Mouse (Mus musculus) MEL (cell line): ENCODE measurements around the gene Cd101. TPM values are rescaled to one million over a fixed set of nuclear protein-coding genes. Genes with fewer than 3 reads are reported as not detected.

Experiments
- DNase-seq: peaks from one replicate; pipeline ENCODE4 v3.0.0; 2011; ENCODE audit warnings: low read depth, low spot score
- H3K27ac ChIP-seq: 2 replicates; pipeline ENCODE4 v1.5.1; 2012; ENCODE audit warnings: low read depth, mild to moderate bottlenecking, control low read depth, low read length, moderate library complexity; ENCODE audit not compliant: control insufficient read depth
- H3K27me3 ChIP-seq, 2 experiments: fragments of 150-350 bp in 1 of 2; sonication (generic) in 1 of 2; 2 replicates each; pipeline ENCODE4 v1.6.1; 2012; ENCODE audit warnings: low read length in 2 of 2, mild to moderate bottlenecking in 2 of 2, improper control_type of control experiment in 1 of 2, moderate library complexity in 1 of 2; ENCODE audit not compliant: insufficient read depth in 2 of 2, control insufficient read depth in 1 of 2
- H3K36me3 ChIP-seq, 2 experiments: 2 replicates each; pipeline ENCODE4 v1.6.1; 2012 to 2014; ENCODE audit warnings: low read length in 2 of 2, improper control_type of control experiment in 1 of 2, inconsistent platforms in 1 of 2, mild to moderate bottlenecking in 1 of 2; ENCODE audit not compliant: insufficient read depth in 2 of 2, control insufficient read depth in 1 of 2
- H3K4me1 ChIP-seq, 2 experiments: fragments of 150-350 bp in 1 of 2; sonication (generic) in 1 of 2; 2 replicates each; pipeline ENCODE4 v1.6.1; 2012; ENCODE audit warnings: low read length in 2 of 2, improper control_type of control experiment in 1 of 2, mild to moderate bottlenecking in 1 of 2; ENCODE audit not compliant: insufficient read depth in 2 of 2, control insufficient read depth in 1 of 2
- H3K4me3 ChIP-seq, 2 experiments: fragments of 150-350 bp in 1 of 2; sonication (generic) in 1 of 2; 2 replicates each; pipeline ENCODE4 v1.5.1; 2012; ENCODE audit warnings: low read depth in 2 of 2, low read length in 2 of 2, mild to moderate bottlenecking in 2 of 2, moderate library complexity in 2 of 2, control low read depth in 1 of 2, improper control_type of control experiment in 1 of 2; ENCODE audit not compliant: control insufficient read depth in 1 of 2, insufficient read depth in 1 of 2
- H3K79me2 ChIP-seq: 2 replicates; pipeline ENCODE4 v1.6.1; 2012; ENCODE audit warnings: mild to moderate bottlenecking, low read length, moderate library complexity; ENCODE audit not compliant: control insufficient read depth, poor library complexity, insufficient read depth
- H3K9ac ChIP-seq: 2 replicates; pipeline ENCODE4 v1.6.1; 2012; ENCODE audit warnings: low read depth, mild to moderate bottlenecking, control low read depth, low read length, moderate library complexity; ENCODE audit not compliant: control insufficient read depth, poor library complexity, severe bottlenecking
- H3K9me3 ChIP-seq: fragments of 150-350 bp; sonication (generic); replicated peaks from 2 replicates; pipeline ENCODE4 v1.6.1; 2012; ENCODE audit warnings: mild to moderate bottlenecking, low read length, improper control_type of control experiment, moderate library complexity; ENCODE audit not compliant: insufficient read depth
- BHLHE40 ChIP-seq: IDR thresholded peaks from 2 replicates; pipeline ENCODE4 v1.6.1; 2012; ENCODE audit warnings: low read depth, mild to moderate bottlenecking, inconsistent platforms, low read length, improper control_type of control experiment, borderline replicate concordance
- CHD1 ChIP-seq: IDR thresholded peaks from 2 replicates; pipeline ENCODE4 v1.6.1; 2012; ENCODE audit warnings: low read depth, mild to moderate bottlenecking, inconsistent platforms, low read length, improper control_type of control experiment
- CHD2 ChIP-seq: IDR thresholded peaks from 2 replicates; pipeline ENCODE4 v1.6.1; 2011; ENCODE audit warnings: low read length, improper control_type of control experiment
- E2F4 ChIP-seq: IDR thresholded peaks from 2 replicates; pipeline ENCODE4 v1.6.1; 2011; ENCODE audit warnings: low read depth, low read length, improper control_type of control experiment, borderline replicate concordance
- ELF1 ChIP-seq: IDR thresholded peaks from 2 replicates; pipeline ENCODE4 v1.6.1; 2014; ENCODE audit warnings: low read depth, mild to moderate bottlenecking, inconsistent platforms, low read length, improper control_type of control experiment, moderate library complexity
- ETS1 ChIP-seq: IDR thresholded peaks from 2 replicates; pipeline ENCODE4 v1.6.1; 2012; ENCODE audit warnings: low read depth, mild to moderate bottlenecking, inconsistent platforms, low read length, improper control_type of control experiment, moderate library complexity
- KAT2A ChIP-seq: conservative IDR thresholded peaks from 2 replicates; pipeline ENCODE4 v1.6.1; 2012; ENCODE audit warnings: low read depth, low read length, improper control_type of control experiment, inconsistent platforms
- MAFK ChIP-seq: IDR thresholded peaks from 2 replicates; pipeline ENCODE4 v1.6.1; 2011; ENCODE audit warnings: low read depth, mild to moderate bottlenecking, low read length, improper control_type of control experiment, borderline replicate concordance
- MAZ ChIP-seq: IDR thresholded peaks from 2 replicates; pipeline ENCODE4 v1.6.1; 2012; ENCODE audit warnings: low read depth, mild to moderate bottlenecking, inconsistent platforms, low read length, improper control_type of control experiment
- MEF2A ChIP-seq: IDR thresholded peaks from 2 replicates; pipeline ENCODE4 v1.6.1; 2014; ENCODE audit warnings: low read depth, mild to moderate bottlenecking, inconsistent platforms, low read length, improper control_type of control experiment; ENCODE audit not compliant: poor library complexity, insufficient replicate concordance, severe bottlenecking; ENCODE audit errors: extremely low read depth
- MYB ChIP-seq: IDR thresholded peaks from 2 replicates; pipeline ENCODE4 v1.6.1; 2011; ENCODE audit warnings: mild to moderate bottlenecking, low read depth, low read length, improper control_type of control experiment
- NELFE ChIP-seq: IDR thresholded peaks from 2 replicates; pipeline ENCODE4 v1.6.1; 2011; ENCODE audit warnings: low read depth, low read length, improper control_type of control experiment
- POLR2A ChIP-seq, 2 experiments: IDR thresholded peaks; 2 replicates each; pipeline ENCODE4 v1.6.1; 2011 to 2012; ENCODE audit warnings: low read length in 2 of 2, mild to moderate bottlenecking in 2 of 2, control low read depth in 1 of 2, improper control_type of control experiment in 1 of 2, low read depth in 1 of 2, moderate library complexity in 1 of 2; ENCODE audit not compliant: control insufficient read depth in 1 of 2, insufficient read depth in 1 of 2, poor library complexity in 1 of 2
- POLR2AphosphoS2 ChIP-seq: IDR thresholded peaks from 2 replicates; pipeline ENCODE4 v1.6.1; 2011; ENCODE audit warnings: low read length, improper control_type of control experiment
- RAD21 ChIP-seq: IDR thresholded peaks from 2 replicates; pipeline ENCODE4 v1.6.1; 2011; ENCODE audit warnings: mild to moderate bottlenecking, low read depth, low read length, improper control_type of control experiment
- RCOR1 ChIP-seq: IDR thresholded peaks from 2 replicates; pipeline ENCODE4 v1.6.1; 2012; ENCODE audit warnings: low read depth, mild to moderate bottlenecking, inconsistent platforms, low read length, improper control_type of control experiment
- SIN3A ChIP-seq: IDR thresholded peaks from 2 replicates; pipeline ENCODE4 v1.6.1; 2012; ENCODE audit warnings: low read length, improper control_type of control experiment, inconsistent platforms
- SMC3 ChIP-seq: IDR thresholded peaks from 2 replicates; pipeline ENCODE4 v1.6.1; 2011; ENCODE audit warnings: low read depth, low read length, improper control_type of control experiment
- UBTF ChIP-seq: IDR thresholded peaks from 2 replicates; pipeline ENCODE4 v1.6.1; 2012; ENCODE audit warnings: low read depth, mild to moderate bottlenecking, inconsistent platforms, low read length, improper control_type of control experiment, moderate library complexity, borderline replicate concordance; ENCODE audit not compliant: insufficient read depth
- USF1 ChIP-seq: IDR thresholded peaks from 2 replicates; pipeline ENCODE4 v1.6.1; 2014; ENCODE audit warnings: low read depth, mild to moderate bottlenecking, inconsistent platforms, low read length, improper control_type of control experiment, moderate library complexity
- USF2 ChIP-seq, 2 experiments: IDR thresholded peaks; 2 replicates each; pipeline ENCODE4 v1.6.1; 2011 to 2012; ENCODE audit warnings: improper control_type of control experiment in 2 of 2, low read length in 2 of 2, borderline replicate concordance in 1 of 2, inconsistent platforms in 1 of 2, low read depth in 1 of 2, mild to moderate bottlenecking in 1 of 2; ENCODE audit not compliant: insufficient read depth in 1 of 2
- ZC3H11A ChIP-seq: IDR thresholded peaks from 2 replicates; pipeline ENCODE4 v1.6.1; 2012; ENCODE audit warnings: low read depth, mild to moderate bottlenecking, inconsistent platforms, low read length, improper control_type of control experiment
- ZKSCAN1 ChIP-seq: IDR thresholded peaks from 2 replicates; pipeline ENCODE4 v1.6.1; 2012; ENCODE audit warnings: low read depth, mild to moderate bottlenecking, inconsistent platforms, low read length, improper control_type of control experiment, moderate library complexity
- ZMIZ1 ChIP-seq: IDR thresholded peaks from 2 replicates; pipeline ENCODE4 v1.6.1; 2012; ENCODE audit warnings: low read depth, mild to moderate bottlenecking, inconsistent platforms, low read length, improper control_type of control experiment, moderate library complexity
- polyA plus RNA-seq, 2 experiments: library from polyadenylated mRNA; stranded (reverse) in 1 of 2; unstranded in 1 of 2; fragments of >175 nt in 1 of 2; fragments of >200 nt in 1 of 2; gene quantifications; 2 replicates each; pipeline versions ENCODE4 v1.2.1 to v1.2.4; 2012; ENCODE audit warnings: low replicate concordance in 2 of 2, low read depth in 1 of 2; ENCODE audit not compliant: insufficient read length in 2 of 2, insufficient read depth in 1 of 2, missing spikeins in 1 of 2
- total RNA-seq: library from RNA; depleted of rRNA; stranded (reverse); fragments of 300-350 nt; gene quantifications from 2 replicates; pipeline ENCODE4 v1.2.3, GENCODE M21; 2012

Cd101 gene
- total and polyA plus RNA-seq, 3 experiments: not detected

DNA sequence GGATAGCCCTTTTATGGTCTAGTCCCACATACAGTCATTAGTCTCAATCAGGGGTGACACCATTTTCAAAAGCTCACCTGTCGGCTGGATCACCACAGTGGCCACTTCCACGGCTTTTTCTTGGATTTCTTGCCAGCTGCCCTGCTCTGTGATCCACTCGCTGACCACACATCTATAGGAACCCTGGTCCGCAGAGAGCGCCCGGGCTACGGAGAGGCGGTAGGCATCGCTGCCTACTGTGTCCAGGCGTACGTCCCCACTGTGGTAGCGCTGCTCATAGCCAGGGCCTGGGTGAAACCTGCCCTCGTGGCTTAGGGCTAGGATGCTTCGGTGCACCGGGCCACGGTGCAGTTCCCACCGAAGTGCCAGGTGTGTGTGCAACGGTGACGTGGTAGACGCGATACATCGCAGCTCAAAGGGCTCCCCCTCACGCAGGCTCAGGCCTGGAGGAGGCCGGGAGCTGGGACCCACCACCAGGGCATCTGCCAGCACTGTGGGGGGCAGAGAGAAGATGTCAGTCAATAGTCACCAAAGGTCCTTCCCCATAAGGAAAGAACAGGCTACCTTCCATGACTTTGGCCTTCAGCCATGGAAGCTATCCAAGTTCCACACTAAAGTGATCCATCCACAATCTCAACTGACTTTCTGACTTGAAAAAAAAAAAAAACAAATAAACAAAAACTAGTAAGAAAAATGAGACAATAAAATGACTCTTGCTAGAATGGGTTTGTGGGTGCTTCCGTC is 47.8 kb upstream of the Cd101 start:
- no peak for DNase-seq
- no peak for TF ChIP-seq MAFK
- TF ChIP-seq ZC3H11A: no peak
- no peak for TF ChIP-seq SMC3
- TF ChIP-seq E2F4: no peak
- TF ChIP-seq ZMIZ1: no peak
- no peak for TF ChIP-seq ETS1
- TF ChIP-seq KAT2A: no peak
- no peak for TF ChIP-seq USF1
- TF ChIP-seq POLR2A (IDR thresholded peaks at IDR 0.05; ENCODE audit: control insufficient read depth in 1 of 2, insufficient read depth in 1 of 2, low read depth in 1 of 2, low read length in 2 of 2, poor library complexity in 1 of 2): no peak
- TF ChIP-seq CHD2: no peak
- no peak for TF ChIP-seq MAZ
- no peak for TF ChIP-seq MEF2A
- H3K4me1 ChIP-seq: no peaks in the 10 kb centered on the region
- no peaks in the 10 kb centered on the region for H3K79me2 ChIP-seq
- no peaks in the 10 kb centered on the region for H3K9me3 ChIP-seq
- H3K36me3 ChIP-seq: no peaks in the 10 kb centered on the region
- no peak overlapping the region for H3K4me3 ChIP-seq
- H3K9ac ChIP-seq: no peak overlapping the region
- H3K27me3 ChIP-seq: no peaks in the 10 kb centered on the region
- H3K27ac ChIP-seq: no peak overlapping the region

DNA sequence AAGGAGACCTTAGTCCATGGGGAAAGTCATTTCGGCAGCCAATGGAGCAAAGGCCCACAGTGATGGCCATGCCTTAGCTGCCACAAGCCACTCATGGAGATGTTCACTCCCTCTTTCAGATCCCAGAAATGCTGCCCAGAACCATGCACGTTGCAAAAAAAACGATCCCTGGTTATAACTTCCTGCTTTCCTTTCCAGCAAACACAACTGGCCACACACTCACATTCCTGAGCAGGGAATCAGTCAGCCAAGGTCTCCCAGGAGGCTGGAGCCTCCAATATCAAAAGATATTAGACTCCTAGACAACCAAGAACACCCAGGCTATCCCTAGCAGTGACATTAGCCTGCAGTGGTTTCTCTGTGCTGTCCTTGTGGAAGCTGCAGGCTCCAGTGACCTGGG is 46.5 kb upstream of the Cd101 start:
- no peaks in the 10 kb centered on the region for H3K36me3 ChIP-seq
- H3K27me3 ChIP-seq: no peaks in the 10 kb centered on the region
- H3K9me3 ChIP-seq: no peaks in the 10 kb centered on the region
- H3K4me1 ChIP-seq: no peaks in the 10 kb centered on the region
- H3K79me2 ChIP-seq: no peaks in the 10 kb centered on the region
- DNase-seq: no peak
- no peak overlapping the region for H3K27ac ChIP-seq
- TF ChIP-seq BHLHE40: no peak
- TF ChIP-seq USF2 (IDR thresholded peaks at IDR 0.05; ENCODE audit: borderline replicate concordance in 1 of 2, insufficient read depth in 1 of 2, low read depth in 1 of 2, low read length in 2 of 2): no peak
- no peak for TF ChIP-seq UBTF
- TF ChIP-seq POLR2AphosphoS2: no peak
- no peak for TF ChIP-seq CHD1
- TF ChIP-seq MEF2A: no peak
- TF ChIP-seq E2F4: no peak
- TF ChIP-seq NELFE: no peak
- no peak for TF ChIP-seq ETS1
- no peak for TF ChIP-seq RCOR1
- no peak for TF ChIP-seq RAD21
- no peak for TF ChIP-seq ZKSCAN1
- no peak for TF ChIP-seq SIN3A
- no peak for TF ChIP-seq ELF1
- no peak for TF ChIP-seq MYB
- TF ChIP-seq MAZ: no peak
- no peak overlapping the region for H3K9ac ChIP-seq
- H3K4me3 ChIP-seq: no peak overlapping the region
